Mouse (Mus musculus): ENCODE measurements around the gene Hoxb7. TPM values are rescaled to one million over a fixed set of nuclear protein-coding genes. Genes with fewer than 3 reads are reported as not detected.

The Hoxb7 gene
- polyA plus RNA-seq, 1 experiment from 2014 or later, result 1.3 TPM

- no peak overlapping the region for H3K27ac ChIP-seq (ENCODE audit: low read length)
- no peak overlapping the region for H3K4me3 ChIP-seq (ENCODE audit: low read depth, low read length)
- H3K36me3 ChIP-seq (ENCODE audit: insufficient read depth, low read length), result no peaks in the 10 kb centered on the region
- peaks cover 79% of the 10 kb centered on the region for H3K27me3 ChIP-seq (replicated peaks; ENCODE audit: insufficient read depth, low read length)
- no peak overlapping the region for H3K4me2 ChIP-seq (replicated peaks; ENCODE audit: low read depth, low read length)
- TF ChIP-seq CTCF (IDR thresholded peaks at IDR 0.05) (no peak), EP300 (IDR thresholded peaks at IDR 0.05) (no peak)
- DNase-seq (ENCODE audit: low spot score) (no peak), ATAC-seq (no peak)
- H3K9ac ChIP-seq (replicated peaks; ENCODE audit: low read depth), result no peak overlapping the region
- 37% methylated on average over 11 of the region's 11 CpGs for WGBS
- no peaks in the 10 kb centered on the region for H3K9me3 ChIP-seq (ENCODE audit: low read length)
- H3K4me1 ChIP-seq (ENCODE audit: insufficient read depth, low read depth, low read length), result no peaks in the 10 kb centered on the region
Observed at GRCm38 (mm10) chr11:96297968-96298635, 11.7 kb downstream of the Hoxb7 start.

DNA sequence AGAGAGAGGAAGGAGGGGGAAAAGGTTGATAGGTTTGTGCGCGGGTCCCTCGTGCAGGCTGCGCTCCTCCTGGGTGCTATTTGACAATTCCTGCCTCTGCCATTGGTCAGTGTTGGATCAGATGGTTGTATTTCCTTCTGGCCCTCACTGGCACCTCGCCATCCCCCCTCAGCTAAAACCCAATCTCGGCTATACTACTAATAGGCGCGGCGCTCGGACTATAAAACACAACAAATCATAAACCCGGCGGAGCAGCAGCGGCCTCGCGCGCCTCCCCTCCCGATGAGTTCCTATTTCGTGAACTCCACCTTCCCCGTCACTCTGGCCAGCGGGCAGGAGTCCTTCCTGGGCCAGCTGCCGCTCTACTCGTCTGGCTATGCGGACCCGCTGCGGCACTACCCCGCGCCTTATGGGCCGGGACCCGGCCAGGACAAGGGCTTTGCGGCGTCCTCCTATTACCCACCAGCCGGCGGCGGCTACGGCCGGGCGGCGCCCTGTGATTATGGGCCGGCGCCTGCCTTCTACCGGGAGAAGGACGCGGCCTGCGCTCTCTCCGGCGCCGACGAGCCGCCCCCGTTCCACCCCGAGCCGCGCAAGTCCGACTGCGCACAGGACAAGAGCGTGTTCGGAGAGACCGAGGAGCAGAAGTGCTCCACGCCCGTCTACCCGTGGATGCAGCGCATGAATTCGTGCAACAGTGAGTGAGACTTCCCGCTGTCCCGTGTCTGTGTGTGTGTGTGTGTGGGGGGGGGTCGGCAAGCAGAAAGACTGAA lies 12.7 kb downstream of the Hoxb7 start:
- Histone ChIP-seq H3K4me3 (ENCODE audit: low read depth, low read length) (peak overlapping the region; percentile 46), H3K4me2 (replicated peaks; ENCODE audit: low read depth, low read length) (peak overlapping the region; percentile 61), H3K9ac (replicated peaks; ENCODE audit: low read depth) (peak overlapping the region; percentile 45), H3K4me1 (ENCODE audit: insufficient read depth, low read depth, low read length) (no peaks in the 10 kb centered on the region), H3K27ac (ENCODE audit: low read length) (0 out of 2 replicates have a peak overlapping the region, but pooled peaks have one; percentile 15), H3K27me3 (replicated peaks; ENCODE audit: insufficient read depth, low read length) (peaks cover 69% of the 10 kb centered on the region), H3K9me3 (ENCODE audit: low read length) (no peaks in the 10 kb centered on the region), H3K36me3 (ENCODE audit: insufficient read depth, low read length) (no peaks in the 10 kb centered on the region)
- no peak for TF ChIP-seq EP300 (IDR thresholded peaks at IDR 0.05)
- TF ChIP-seq CTCF (IDR thresholded peaks at IDR 0.05), result 0 out of 2 replicates have a peak, but pooled peaks have one; percentile 6
- under 1% methylated on average over 66 of the region's 66 CpGs for WGBS
- peak; percentile 19 for ATAC-seq
- DNase-seq (ENCODE audit: low spot score), result peak; percentile 66

- H3K27ac ChIP-seq (ENCODE audit: low read length), result 0 out of 2 replicates have a peak overlapping the region, but pooled peaks have one; percentile 15
- peak overlapping the region; percentile 46 for H3K4me3 ChIP-seq (ENCODE audit: low read depth, low read length)
- H3K36me3 ChIP-seq (ENCODE audit: insufficient read depth, low read length), result no peaks in the 10 kb centered on the region
- H3K4me2 ChIP-seq (replicated peaks; ENCODE audit: low read depth, low read length), result peak overlapping the region; percentile 61
- no peak for ATAC-seq
- H3K4me1 ChIP-seq (ENCODE audit: insufficient read depth, low read depth, low read length), result no peaks in the 10 kb centered on the region
- 0% methylated on average over 9 of the region's 9 CpGs for WGBS
- H3K27me3 ChIP-seq (replicated peaks; ENCODE audit: insufficient read depth, low read length), result peaks cover 63% of the 10 kb centered on the region
- TF ChIP-seq CTCF (IDR thresholded peaks at IDR 0.05) (no peak), EP300 (IDR thresholded peaks at IDR 0.05) (no peak)
- no peak for DNase-seq (ENCODE audit: low spot score)
- H3K9me3 ChIP-seq (ENCODE audit: low read length), result no peaks in the 10 kb centered on the region
- H3K9ac ChIP-seq (replicated peaks; ENCODE audit: low read depth), result 0 out of 2 replicates have a peak overlapping the region, but pooled peaks have one; percentile 45
Observed at GRCm38 (mm10) chr11:96299781-96300180, 13.4 kb downstream of the Hoxb7 start.

DNA sequence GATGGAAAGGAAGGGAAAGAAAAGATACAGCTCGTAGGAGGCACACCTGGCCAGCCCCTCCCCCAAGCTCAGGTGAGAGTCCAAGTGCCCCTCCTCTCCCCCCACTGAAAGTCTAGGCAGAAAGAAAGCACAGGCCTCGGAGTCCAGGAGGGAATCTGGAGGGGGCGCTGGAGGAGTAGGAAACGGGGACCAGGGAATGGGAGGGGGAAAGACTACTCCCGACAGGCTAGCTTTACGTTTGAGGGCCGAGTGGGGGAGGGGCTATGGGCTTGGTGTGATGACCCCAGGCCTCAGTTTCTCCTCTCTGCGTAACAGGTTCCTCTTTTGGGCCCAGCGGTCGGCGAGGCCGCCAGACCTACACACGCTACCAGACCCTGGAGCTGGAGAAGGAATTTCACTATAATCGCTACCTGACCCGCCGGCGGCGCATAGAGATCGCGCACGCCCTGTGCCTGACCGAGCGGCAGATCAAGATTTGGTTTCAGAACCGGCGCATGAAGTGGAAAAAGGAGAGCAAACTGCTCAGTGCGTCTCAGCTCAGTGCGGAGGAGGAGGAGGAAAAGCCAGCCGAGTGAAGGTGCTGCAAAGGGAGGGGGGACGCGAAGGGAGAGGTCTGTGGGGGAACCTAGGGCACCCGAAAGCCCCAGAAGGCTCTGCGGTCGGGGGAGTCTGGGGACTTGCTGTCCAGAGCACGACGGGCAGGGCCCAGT lies 14.1 kb downstream of the Hoxb7 start:
- 4% methylated on average over 28 of the region's 35 CpGs for WGBS
- H3K36me3 ChIP-seq (ENCODE audit: insufficient read depth, low read length), result no peaks in the 10 kb centered on the region
- H3K9me3 ChIP-seq (ENCODE audit: low read length), result no peaks in the 10 kb centered on the region
- H3K9ac ChIP-seq (replicated peaks; ENCODE audit: low read depth), result no peak overlapping the region
- peak overlapping the region; percentile 46 for H3K4me3 ChIP-seq (ENCODE audit: low read depth, low read length)
- ATAC-seq (no peak), DNase-seq (ENCODE audit: low spot score) (peak; percentile 27)
- H3K4me2 ChIP-seq (replicated peaks; ENCODE audit: low read depth, low read length), result peak overlapping the region; percentile 61
- no peaks in the 10 kb centered on the region for H3K4me1 ChIP-seq (ENCODE audit: insufficient read depth, low read depth, low read length)
- TF ChIP-seq CTCF (IDR thresholded peaks at IDR 0.05), result 0 out of 2 replicates have a peak, but pooled peaks have one; percentile 15
- no peak for TF ChIP-seq EP300 (IDR thresholded peaks at IDR 0.05)
- no peak overlapping the region for H3K27ac ChIP-seq (ENCODE audit: low read length)
- peaks cover 57% of the 10 kb centered on the region for H3K27me3 ChIP-seq (replicated peaks; ENCODE audit: insufficient read depth, low read length)

DNA sequence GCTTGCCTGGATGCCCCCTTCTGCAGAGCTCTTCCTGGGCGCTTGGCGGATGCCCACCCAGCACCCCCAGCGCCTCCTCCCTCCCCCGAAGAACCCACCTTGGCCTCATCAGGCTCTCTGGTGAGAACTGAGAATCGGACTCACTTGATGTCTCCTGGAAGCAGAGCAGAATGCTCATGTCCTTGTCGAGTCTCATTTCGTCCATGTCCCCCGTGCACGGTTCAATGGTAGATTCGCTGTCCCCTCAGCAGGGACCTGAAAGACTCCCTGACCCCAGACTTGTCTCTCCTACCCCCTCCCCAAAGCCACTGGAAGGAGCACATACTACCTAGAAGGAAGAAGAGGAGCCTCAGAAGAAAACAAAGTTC lies 14.6 kb downstream of the Hoxb7 start:
- H3K4me2 ChIP-seq (replicated peaks; ENCODE audit: low read depth, low read length), result peak overlapping the region; percentile 61
- WGBS, result 31% methylated on average over 8 of the region's 10 CpGs
- H3K27me3 ChIP-seq (replicated peaks; ENCODE audit: insufficient read depth, low read length), result peaks cover 52% of the 10 kb centered on the region
- ATAC-seq (no peak), DNase-seq (ENCODE audit: low spot score) (no peak)
- no peak overlapping the region for H3K9ac ChIP-seq (replicated peaks; ENCODE audit: low read depth)
- no peaks in the 10 kb centered on the region for H3K9me3 ChIP-seq (ENCODE audit: low read length)
- TF ChIP-seq CTCF (IDR thresholded peaks at IDR 0.05) (no peak), EP300 (IDR thresholded peaks at IDR 0.05) (no peak)
- no peak overlapping the region for H3K27ac ChIP-seq (ENCODE audit: low read length)
- H3K4me3 ChIP-seq (ENCODE audit: low read depth, low read length), result peak overlapping the region; percentile 46
- H3K36me3 ChIP-seq (ENCODE audit: insufficient read depth, low read length), result no peaks in the 10 kb centered on the region
- H3K4me1 ChIP-seq (ENCODE audit: insufficient read depth, low read depth, low read length), result no peaks in the 10 kb centered on the region

DNA sequence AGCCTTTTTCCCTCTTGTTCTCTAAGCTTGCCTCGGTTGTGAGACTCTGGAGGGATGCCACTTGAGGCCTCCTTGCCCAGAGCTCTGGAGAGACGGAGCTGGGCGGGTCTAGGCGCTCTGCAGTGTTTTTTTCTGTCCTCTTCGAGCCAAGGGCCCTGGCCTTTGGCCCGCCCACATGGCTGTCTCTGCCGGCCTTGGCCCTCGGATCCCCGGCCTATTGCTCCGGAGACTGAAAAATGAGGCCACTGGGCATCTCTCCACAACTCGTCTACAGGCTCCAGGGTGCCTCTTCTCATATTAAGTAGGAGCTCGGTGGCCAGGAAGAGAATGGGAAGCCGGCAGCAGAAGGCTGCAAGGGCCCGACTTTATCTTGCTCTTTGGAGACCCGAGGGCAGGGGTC lies 15.4 kb downstream of the Hoxb7 start:
- WGBS, result 11% methylated on average over 15 of the region's 15 CpGs
- peak; percentile 22; the same call in 1 of the 2 replicates for ATAC-seq
- Histone ChIP-seq H3K4me2 (replicated peaks; ENCODE audit: low read depth, low read length) (peak overlapping the region; percentile 30; the same call in 1 of the 2 replicates), H3K9me3 (ENCODE audit: low read length) (no peaks in the 10 kb centered on the region), H3K27ac (ENCODE audit: low read length) (no peak overlapping the region), H3K4me3 (ENCODE audit: low read depth, low read length) (no peak overlapping the region), H3K36me3 (ENCODE audit: insufficient read depth, low read length) (no peaks in the 10 kb centered on the region), H3K9ac (replicated peaks; ENCODE audit: low read depth) (no peak overlapping the region), H3K27me3 (replicated peaks; ENCODE audit: insufficient read depth, low read length) (peaks cover 44% of the 10 kb centered on the region), H3K4me1 (ENCODE audit: insufficient read depth, low read depth, low read length) (no peaks in the 10 kb centered on the region)
- peak; percentile 75 for DNase-seq (ENCODE audit: low spot score)
- TF ChIP-seq EP300 (IDR thresholded peaks at IDR 0.05) (no peak), CTCF (IDR thresholded peaks at IDR 0.05) (no peak)

All from lung, postnatal 0 days (tissue).